Mouse (Mus musculus) cortical plate, adult 2 months (tissue): ENCODE data around the gene Slc4a1. TPM values are rescaled to one million over a fixed set of nuclear protein-coding genes. Genes with fewer than 3 reads are reported as not detected.

Source experiments
- H3K27ac ChIP-seq: fragments of 200-500 bp; 2 replicates; pipeline ENCODE4 v1.5.1; 2012; ENCODE audit warnings: low read length, control low read depth, inconsistent platforms; ENCODE audit not compliant: insufficient read depth
- H3K4me1 ChIP-seq: fragments of 200-500 bp; 2 replicates; pipeline ENCODE4 v1.6.1; 2011; ENCODE audit warnings: low read length; ENCODE audit not compliant: control insufficient read depth, insufficient read depth
- H3K4me3 ChIP-seq: fragments of 200-500 bp; 2 replicates; pipeline ENCODE4 v1.5.1; 2011; ENCODE audit warnings: mild to moderate bottlenecking, low read length, control low read depth; ENCODE audit not compliant: insufficient read depth
- CTCF ChIP-seq: fragments of 200-500 bp; IDR thresholded peaks from 2 replicates; pipeline ENCODE4 v1.5.1; 2011; ENCODE audit warnings: mild to moderate bottlenecking, control low read depth, low read length; ENCODE audit not compliant: insufficient read depth; ENCODE audit errors: extremely low read depth
- POLR2A ChIP-seq: fragments of 200-500 bp; IDR thresholded peaks from 2 replicates; pipeline ENCODE4 v1.6.1; 2011; ENCODE audit warnings: mild to moderate bottlenecking, low read length, control low read depth; ENCODE audit not compliant: insufficient read depth; ENCODE audit errors: extremely low read depth
- polyA plus RNA-seq: library from polyadenylated mRNA; depleted of rRNA; stranded (reverse); fragments of >200 nt; gene quantifications from 2 replicates; pipeline ENCODE4 v1.2.3, GENCODE M21; 2012; rRNA removed

The Slc4a1 gene
- polyA plus RNA-seq, 1 experiment: 0.04 TPM

DNA sequence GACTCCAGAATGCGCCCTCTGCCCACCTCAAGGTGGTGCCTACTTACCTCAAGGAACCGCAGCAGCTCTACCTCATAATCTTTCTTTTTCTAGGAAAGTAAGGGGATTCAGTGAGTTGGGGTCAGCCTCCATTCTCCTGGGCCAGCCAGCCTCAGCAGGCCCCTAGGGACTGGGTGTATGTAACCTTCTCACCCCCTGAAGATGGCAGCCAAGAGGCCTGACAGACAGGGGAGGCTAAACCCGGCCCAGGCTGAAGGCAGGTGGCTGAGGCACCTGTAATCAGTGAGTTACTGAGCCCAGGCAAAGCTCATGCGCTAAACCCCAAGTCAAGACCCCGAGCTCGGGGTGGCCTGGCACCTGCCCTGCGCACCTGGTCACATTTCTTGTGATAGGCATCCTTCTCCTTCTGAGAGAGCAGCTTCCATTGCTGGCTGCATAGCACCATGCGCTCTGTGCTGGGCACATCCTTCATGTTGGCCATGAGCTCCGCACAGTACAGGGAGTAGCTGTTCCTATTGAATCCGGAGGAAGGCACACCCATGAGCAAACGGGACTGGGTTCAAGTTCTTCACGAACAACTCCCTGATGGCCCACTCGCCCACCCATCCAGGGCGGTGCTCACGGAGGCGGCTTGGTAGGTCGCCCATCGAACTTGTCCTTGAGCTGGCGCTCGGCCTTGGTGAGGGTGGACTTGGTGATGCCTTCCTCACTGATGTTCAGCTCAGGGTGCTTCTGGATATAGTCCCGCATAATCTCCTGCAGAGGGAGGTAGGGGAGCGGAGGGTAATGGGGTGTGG is 56.0 kb downstream of the Slc4a1 start:
- Histone ChIP-seq H3K4me3 (no peak overlapping the region), H3K4me1 (0 out of 2 replicates have a peak, but pooled peaks cover 1% of the 10 kb centered on the region), H3K27ac (no peak overlapping the region)
- no peak for TF ChIP-seq CTCF
- TF ChIP-seq POLR2A: no peak

DNA sequence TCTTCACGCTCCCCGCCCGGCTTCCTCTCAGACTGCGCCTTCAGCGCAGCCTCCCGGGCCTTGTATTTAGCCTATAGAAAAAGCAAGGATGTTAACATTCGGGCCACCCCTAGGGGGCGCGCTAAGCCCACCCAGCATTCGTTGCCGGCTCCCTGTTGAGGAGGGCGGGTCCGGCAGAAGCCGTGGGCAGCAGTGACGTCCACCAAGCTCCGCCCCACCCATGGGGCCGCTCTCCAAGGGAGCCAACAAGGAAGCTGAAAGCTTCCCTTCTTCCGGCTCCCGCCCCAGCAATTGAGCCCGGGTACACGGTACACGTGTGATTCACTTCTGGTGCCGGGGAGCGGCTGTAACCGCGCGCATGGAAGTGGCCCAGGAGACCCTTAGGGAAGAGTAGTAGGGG is 57.0 kb downstream of the Slc4a1 start:
- Histone ChIP-seq H3K4me3 (peak overlapping the region; percentile 6; the same call in 1 of the 2 replicates), H3K27ac (no peak overlapping the region), H3K4me1 (0 out of 2 replicates have a peak, but pooled peaks cover 1% of the 10 kb centered on the region)
- TF ChIP-seq POLR2A (0 out of 2 replicates have a peak, but pooled peaks have one; percentile 42), CTCF (peak; percentile 85)

- TF ChIP-seq POLR2A (no peak), CTCF (no peak)
- Histone ChIP-seq H3K27ac (no peak overlapping the region), H3K4me3 (no peak overlapping the region), H3K4me1 (0 out of 2 replicates have a peak, but pooled peaks cover 1% of the 10 kb centered on the region)
Measured at GRCm38 (mm10) chr11:102308104-102308503, 57.9 kb downstream of the Slc4a1 start.

GRCm38 (mm10) chr11:102305359-102305758 is 60.6 kb downstream of the Slc4a1 start:
- no peak overlapping the region for H3K27ac ChIP-seq

DNA sequence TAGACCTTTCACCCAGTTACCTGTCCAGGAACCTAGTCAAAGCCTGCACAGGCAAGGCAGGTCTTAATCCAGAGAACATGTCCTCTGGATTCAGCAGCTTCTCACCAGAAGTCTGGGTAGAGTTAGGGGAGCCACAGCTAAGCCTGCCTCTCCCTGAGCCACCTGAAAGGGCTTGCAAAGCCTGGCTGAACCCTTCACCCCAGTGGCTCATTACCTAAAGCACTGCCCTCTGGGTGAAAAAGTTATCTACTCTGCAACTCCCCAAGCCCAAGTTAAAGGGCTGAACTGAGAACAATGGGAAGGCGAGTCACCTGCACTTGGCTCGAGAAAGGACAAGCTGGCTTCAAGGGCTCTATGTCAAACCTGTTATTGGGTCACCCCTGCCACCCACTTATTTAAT is 61.9 kb downstream of the Slc4a1 start:
- Histone ChIP-seq H3K4me3 (no peak overlapping the region), H3K4me1 (no peaks in the 10 kb centered on the region), H3K27ac (no peak overlapping the region)
- TF ChIP-seq CTCF: no peak
- no peak for TF ChIP-seq POLR2A

More at GRCm38 (mm10) chr11:102305359-102305758, 60.6 kb downstream of the Slc4a1 start:
- no peak overlapping the region for H3K4me3 ChIP-seq
- TF ChIP-seq CTCF (no peak), POLR2A (no peak)
- 0 out of 2 replicates have a peak, but pooled peaks cover 1% of the 10 kb centered on the region for H3K4me1 ChIP-seq

DNA sequence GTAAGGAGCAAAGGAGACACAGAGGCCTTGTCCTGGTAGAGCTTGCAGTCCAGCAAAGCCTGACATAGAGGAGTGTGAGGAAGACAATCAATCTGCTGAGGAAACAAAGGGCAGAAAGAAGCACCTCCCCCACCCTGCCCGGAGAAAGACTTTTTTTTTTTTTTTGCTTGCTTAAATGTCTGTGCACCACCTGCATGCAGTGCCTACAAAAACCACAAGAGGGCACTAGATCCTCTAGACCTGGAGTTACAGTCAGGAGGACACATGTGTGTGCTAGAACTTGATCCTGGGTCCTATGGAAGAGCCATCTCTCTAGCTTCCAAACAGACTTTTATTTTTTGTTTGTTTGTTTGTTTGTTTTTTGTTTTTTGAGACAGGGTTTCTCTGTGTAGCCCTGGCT is 66.2 kb downstream of the Slc4a1 start:
- TF ChIP-seq POLR2A (no peak), CTCF (peak; percentile 48; the same call in 1 of the 2 replicates)
- Histone ChIP-seq H3K27ac (no peak overlapping the region), H3K4me3 (no peak overlapping the region), H3K4me1 (no peaks in the 10 kb centered on the region)

Other genes starting within 250 kb of the Slc4a1 start
- 0.04 and 0.08 TPM in 2 replicates for gene Nags, start 220.7 kb downstream of the Slc4a1 start, polyA plus RNA-seq
- gene Tmem101, start 209.8 kb downstream of the Slc4a1 start, polyA plus RNA-seq: 28.4 and 31.4 TPM in 2 replicates
- gene Lsm12, start 180.9 kb downstream of the Slc4a1 start, polyA plus RNA-seq: 33.2 and 34.4 TPM in 2 replicates
- gene G6pc3, start 176.6 kb downstream of the Slc4a1 start, polyA plus RNA-seq: 97.1 TPM in 2 replicates
- 191 and 237 TPM in 2 replicates for gene Hdac5, start 136.0 kb downstream of the Slc4a1 start, polyA plus RNA-seq
- gene BC030867, start 117.3 kb downstream of the Slc4a1 start, polyA plus RNA-seq: 1.3 and 1.4 TPM in 2 replicates
- 1.9 and 2.2 TPM in 2 replicates for gene Asb16, start 97.5 kb downstream of the Slc4a1 start, polyA plus RNA-seq
- gene Tmub2, start 81.3 kb downstream of the Slc4a1 start, polyA plus RNA-seq: 95.3 and 97.0 TPM in 2 replicates
- 171 and 180 TPM in 2 replicates for gene Atxn7l3, start 69.6 kb downstream of the Slc4a1 start, polyA plus RNA-seq
- gene Ubtf, start 46.5 kb downstream of the Slc4a1 start, polyA plus RNA-seq: 84.1 and 86.8 TPM in 2 replicates
- 511 and 558 TPM in 2 replicates for gene Rundc3a, start 27.2 kb upstream of the Slc4a1 start, polyA plus RNA-seq
- gene Slc25a39, start 41.7 kb upstream of the Slc4a1 start, polyA plus RNA-seq: 85.9 and 88.4 TPM in 2 replicates
- 64.6 and 67.2 TPM in 2 replicates for gene Grn, start 64.1 kb upstream of the Slc4a1 start, polyA plus RNA-seq
- gene Fam171a2, start 81.5 kb upstream of the Slc4a1 start, polyA plus RNA-seq: 77.9 and 78.3 TPM in 2 replicates
- gene Itga2b, start 103.9 kb upstream of the Slc4a1 start, polyA plus RNA-seq: 4.1 and 4.9 TPM in 2 replicates
- 62.0 and 62.3 TPM in 2 replicates for gene Gpatch8, start 190.2 kb upstream of the Slc4a1 start, polyA plus RNA-seq
- 8.0 and 8.2 TPM in 2 replicates for gene Gm11627, start 213.3 kb upstream of the Slc4a1 start, polyA plus RNA-seq
- 11.4 and 11.8 TPM in 2 replicates for gene Fzd2, start 238.2 kb upstream of the Slc4a1 start, polyA plus RNA-seq